Mouse (Mus musculus): ENCODE measurements at regions not wholly inside any gene's neighbourhood (a gene's known extent, or its start where the extent isn't known, plus 50 kb on each side); places are given as distances from the start of the nearest gene placed in this dataset.

DNA sequence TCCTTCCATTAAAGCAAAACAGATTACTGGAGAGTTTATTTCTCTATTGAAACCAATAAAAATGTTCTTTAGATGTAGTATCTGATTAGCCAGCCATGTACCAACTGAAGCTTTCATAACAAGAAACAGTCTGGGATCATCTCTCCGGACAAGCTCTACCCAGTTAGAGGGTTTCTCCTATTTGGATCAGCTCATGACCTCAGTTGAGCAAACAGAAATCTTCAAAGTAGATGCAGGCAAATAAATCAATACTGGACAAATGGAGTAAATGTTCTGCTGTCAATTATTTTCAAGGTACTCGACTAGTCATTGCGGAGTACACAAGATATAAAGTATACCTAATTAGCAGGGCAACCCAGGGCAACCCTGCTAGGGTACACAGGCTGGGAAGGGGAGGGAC lies 67.4 kb downstream of the Avpr1a start:
- DNase-seq = no peak

DNA sequence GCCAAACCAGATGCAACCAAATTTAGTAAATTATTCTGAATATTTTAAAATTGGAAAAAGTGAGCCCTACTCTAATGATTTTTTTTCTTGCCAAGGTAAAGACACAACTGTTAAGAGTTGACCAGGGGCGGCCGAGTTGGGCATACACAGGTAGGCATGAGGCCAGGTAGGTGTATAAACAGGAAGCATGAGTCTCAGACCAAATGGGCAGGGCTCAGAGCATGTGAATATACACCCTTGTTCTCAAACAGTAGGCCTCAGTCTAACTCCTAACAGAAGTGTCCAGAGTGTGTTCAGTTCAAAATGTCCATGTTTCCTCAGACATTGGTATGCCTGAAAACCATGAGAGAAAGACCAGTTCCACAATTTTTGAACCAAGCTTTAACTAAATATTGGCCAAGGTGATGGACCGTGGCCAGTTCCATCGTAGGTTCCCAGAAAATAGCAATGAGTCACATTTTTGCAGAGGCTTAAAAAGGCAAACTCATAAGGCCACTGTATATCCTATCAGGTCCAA lies 71.0 kb downstream of the Avpr1a start:
- DNase-seq = no peak

DNA sequence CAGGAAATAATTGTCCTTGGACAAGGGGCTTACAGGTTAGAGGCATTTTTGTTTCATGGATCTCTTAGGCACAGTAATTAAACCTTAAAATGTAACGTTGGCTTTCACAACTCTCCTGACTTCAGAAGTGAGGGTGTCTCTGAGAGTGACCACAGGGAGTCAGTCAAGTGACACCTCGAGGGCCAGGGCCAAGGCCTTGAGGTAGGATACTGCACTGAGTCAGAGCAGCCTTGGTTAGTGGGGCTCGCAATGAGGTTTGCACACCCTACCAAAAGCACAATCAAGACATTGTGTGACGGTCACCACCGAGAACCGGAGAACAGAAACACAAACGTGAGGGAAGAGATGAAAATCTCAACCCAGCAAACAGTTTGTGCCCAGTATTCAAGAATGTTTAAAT lies 71.7 kb downstream of the Avpr1a start:
- DNase-seq = no peak

DNA sequence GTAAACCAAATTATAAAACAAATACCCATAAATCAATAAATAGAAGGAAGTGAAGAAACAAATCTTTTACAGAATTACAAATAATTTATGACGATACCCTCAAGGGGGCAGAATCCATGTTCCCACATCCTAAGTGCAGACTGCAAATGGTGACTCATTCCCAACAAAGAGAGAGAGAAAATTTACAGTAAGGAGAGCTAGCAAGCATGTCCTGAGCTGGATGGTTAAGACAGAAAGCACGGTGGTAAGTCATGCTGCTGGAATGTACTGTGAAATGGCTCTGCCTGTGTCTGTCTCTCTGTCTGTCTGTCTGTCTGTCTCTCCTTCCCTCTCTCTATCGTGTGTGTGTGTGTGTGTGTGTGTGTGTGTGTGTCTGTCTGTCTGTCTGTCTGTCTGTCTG lies 74.3 kb downstream of the Avpr1a start:
- DNase-seq = no peak

DNA sequence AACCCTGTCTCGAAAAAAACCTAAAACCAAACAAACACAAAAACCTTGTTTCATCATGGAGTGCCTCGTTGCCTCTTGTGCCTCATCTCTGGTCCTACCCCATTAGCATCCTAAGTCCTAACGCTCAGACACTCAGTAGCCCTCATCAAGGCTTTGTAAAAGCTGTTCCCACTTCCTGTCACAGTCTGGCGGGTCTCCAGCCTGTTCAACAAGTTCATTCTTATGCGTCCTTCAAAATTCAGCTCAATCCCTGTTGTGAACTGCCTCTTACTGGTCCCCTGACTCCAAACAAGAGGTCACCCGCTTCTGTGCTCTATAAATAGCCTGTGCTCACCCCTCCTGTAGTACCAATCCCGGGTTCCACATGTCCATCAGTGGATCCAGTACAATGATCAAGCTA lies 77.1 kb downstream of the Avpr1a start:
- DNase-seq = no peak

DNA sequence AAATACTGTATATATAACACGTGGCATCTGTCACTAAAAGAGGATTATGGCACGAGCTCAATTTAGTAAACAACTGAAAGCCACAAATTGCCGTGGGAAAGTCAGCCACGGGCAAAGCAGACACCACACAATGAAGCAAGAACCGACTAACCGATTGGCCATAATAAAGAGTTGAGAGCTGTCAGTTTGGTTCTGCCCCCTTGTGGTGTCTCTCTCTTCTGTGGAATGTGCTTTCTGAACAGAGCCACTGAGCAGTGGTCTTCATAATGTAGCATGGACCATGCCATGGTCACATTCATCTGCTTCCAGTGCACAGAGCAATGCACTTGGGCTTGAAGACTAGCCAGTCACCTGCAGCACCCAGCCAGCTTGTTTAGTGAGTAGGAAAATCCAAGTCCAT lies 77.5 kb downstream of the Avpr1a start:
- DNase-seq = no peak

DNA sequence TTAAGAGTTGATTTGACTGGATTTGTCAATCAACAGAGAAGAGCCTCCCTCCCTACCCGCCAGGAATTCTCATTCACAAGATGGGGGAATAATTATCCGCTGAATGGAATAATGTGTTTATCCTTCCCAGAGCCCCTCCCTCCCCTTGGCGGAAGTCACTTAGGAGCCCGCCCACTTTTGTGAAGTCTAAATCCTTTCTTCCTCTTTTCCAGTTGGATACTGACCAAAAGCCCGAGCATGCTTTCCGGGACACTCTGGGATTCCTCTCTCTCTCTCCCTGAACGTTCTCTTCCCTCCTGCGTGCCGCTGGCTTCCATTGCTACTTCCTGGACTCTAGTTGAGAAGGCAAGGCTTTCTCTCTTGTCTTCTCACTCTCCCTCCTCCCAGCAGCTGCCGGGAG lies 79.9 kb downstream of the Avpr1a start:
- DNase-seq = peak in 1 of 2 experiments; percentile 12

DNA sequence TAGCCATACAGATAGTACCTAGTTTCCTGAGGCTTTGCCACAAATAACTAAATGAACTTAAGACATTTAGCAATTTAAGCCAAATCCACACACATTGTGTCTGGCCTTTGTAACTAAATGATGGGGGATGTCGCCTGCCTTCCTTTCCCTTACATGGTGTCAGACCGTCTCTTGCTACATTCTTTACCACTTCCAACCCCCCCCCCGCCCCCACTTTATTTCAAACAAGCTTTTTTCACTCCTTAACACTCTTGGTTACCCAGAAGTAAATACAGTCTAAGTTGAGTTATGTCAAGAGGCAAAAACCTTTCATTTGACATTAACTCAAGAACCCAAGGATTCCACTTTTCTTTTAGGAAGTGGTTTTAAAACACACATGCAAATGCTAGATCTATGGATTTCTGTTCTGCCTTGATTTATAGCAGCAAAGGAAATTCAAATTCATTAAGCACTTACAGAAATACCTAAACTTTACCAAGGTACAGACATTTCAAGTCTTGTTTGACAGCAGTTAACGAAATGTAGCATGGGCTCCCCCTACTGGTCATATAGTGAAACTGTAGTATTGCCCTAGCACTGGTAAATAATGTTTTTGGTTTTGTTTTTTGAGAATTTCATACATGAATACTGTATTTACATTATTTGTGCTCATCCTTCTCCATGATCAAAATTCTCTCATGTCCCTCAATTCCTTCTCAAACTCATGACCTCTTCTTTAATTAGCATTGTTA lies 80.8 kb downstream of the Avpr1a start:
- DNase-seq = peak in 1 of 2 experiments; percentile 14

DNA sequence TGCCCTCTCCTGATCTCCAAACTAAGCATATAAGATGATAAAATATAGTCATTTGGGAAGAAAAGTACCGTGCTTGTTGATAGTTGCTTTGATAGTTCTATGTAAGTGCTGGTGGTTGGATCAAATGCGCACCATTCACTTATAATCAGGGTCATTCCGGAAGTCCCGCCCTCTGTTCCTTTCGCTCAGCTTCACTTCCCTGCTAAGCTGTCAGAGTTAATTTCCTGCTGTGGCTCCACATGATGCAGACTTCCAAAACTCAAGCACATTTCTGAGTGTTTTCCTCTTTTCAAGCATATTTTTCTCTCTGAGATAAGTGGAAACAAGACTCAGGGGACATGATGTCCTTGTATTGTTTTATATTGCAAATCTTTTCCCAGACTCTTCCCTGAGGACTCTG lies 86.4 kb downstream of the Avpr1a start:
- DNase-seq = peak in 1 of 2 experiments; percentile 4

DNA sequence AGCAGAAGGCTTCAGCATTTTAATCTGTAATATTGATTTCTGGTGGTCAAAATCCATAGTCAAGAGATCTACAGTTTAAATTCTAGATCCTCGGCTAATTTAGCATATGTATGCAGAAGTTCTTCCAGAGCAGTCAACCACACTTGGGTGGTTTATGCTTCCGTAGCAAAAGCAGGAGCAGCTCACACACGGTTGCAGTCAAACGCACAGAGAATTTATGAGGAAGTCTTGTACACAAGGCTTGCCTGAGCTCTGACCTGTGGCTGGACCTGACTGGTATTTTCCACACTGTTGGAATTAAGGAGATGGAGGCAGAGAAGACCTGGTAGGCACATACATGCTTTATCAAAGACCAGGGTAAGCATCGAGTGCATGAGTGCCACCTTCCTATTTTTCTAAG lies 86.8 kb downstream of the Avpr1a start:
- no peak for DNase-seq

DNA sequence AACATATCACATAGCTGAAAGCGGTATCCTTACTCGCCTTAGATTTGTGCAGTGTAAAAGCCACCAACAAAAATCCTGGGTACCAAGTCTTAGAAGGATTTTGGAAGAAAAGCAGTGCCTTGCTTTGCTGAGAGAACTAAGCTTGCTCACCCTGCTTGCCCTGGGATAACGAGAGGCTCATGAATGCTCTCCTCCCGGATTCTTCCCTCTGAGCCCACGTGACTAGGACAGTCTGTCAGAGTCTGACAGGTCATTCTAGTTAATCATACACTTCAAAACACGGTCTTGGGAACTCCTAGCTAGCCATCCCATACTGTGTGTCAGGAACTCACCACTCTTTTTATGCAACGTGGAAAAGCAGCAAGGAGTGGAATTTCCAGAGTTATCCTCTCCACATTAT lies 91.4 kb downstream of the Avpr1a start:
- no peak for DNase-seq

DNA sequence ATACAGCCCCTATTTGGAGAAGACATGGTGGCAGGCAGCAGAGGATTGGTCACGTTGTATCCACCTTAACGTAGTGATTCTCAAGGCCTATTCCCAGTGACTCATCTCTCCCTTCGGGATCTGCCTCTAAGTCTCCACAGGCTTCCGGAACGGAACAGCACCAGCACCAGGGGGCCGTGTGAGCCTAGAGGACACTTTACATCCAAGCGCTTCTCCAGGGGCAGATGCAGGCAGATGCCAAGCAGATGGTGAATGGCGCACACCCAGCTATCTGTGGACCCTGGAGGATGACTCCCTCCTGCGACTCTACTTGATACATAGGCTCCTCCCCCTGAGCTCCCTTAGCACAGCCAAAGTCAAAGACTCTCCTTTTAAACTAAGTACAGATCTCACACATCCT lies 94.3 kb downstream of the Avpr1a start:
- no peak for DNase-seq

DNA sequence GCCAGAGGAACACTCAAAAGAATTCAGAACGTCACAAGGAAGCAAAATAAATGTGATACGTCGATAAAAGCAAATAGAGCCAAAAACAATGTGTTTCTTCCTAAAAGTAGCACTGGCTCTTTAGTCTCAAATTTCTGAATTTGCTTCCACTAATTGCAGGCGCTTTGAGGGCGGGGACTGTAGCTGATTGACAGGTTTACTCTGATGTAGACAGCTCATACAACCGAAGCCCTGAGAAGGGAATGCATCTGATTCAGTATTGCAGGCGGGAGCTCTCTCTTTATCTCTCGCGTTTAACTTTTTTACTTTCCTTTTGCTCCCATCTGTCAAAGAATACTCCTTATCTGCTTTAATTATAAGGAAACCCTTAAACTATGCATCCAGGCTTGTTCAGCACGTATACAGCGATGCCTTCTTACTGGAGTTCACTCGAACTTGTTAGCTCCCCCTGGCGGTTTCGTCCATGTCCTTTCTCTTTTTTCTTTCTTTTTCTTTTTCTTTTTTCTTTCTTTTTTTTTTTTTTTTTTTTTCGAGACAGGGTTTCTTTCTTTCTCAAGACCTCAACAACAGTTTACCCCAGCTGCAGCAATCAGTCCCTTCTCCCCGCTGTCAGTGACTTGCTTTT lies 95.9 kb downstream of the Avpr1a start:
- peak; percentile 15 to 48 for DNase-seq

DNA sequence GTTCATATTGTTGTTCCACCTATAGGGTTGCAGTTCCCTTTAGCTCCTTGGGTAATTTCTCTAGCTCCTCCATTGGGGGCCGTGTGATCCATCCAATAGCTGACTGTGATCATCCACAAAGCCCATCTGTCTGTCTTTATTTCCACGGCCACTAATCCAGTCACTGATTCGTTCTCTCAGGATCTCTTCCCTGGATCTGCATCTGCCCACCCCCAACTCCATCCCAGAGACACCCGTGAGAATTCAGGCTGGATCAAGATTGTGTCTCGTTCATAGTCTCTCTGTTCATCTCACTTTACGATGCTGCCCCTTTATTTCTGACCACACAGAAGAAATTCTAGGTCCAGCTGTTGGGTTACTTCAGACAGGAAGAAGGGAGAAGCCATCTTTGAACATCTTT lies 96.7 kb downstream of the Avpr1a start:
- no peak for DNase-seq

DNA sequence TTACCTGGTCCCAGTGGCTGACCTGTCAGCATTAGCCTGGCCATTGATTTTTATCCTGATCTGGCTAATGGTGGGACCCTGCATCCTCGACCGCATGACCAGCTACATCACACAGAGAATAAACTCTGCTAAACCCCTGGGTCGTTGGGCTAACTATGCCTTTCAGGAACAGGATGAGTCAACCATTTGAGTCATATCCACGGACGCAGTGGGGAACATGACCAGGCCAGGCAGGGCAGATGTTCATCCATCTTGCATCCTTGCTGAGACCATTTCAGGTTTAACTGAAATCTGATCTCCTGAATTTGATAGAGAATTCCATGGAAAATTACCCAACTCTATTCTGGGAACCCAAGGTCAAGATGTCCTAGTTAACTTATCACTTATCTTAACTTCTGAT lies 103.3 kb downstream of the Avpr1a start:
- DNase-seq = no peak

DNA sequence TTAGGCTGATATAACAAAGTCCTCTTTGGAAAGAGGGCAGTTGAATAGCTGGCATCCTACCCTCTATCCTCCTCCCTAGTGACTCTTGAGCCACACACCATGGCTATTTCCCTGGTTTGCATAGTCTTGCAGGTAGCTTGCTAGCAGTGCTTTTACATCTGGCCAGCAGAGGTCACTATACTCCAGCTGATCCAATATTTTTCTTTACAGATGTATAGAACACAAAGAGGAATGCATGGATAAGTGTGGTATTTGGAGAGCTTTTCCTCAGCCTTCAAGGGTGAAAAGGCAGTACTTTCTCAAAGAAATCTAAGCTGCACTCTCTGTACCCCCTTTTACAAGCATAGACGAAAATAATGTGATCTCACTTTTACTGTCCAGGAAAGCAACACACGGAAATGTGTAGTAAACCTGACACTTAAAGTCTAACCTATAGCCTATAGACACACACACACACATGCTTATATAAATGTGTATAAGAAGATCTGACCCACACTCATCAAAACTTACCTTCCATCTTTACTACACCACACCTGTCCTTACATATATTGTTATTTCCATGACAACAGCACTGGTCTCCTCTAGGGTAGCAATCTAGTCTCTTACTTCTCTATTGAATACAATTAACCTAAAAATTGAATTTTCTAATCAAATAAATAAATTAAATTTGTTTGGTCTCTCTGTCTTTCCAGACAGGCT lies 105.0 kb downstream of the Avpr1a start:
- DNase-seq = peak in 1 of 2 experiments; percentile 29

DNA sequence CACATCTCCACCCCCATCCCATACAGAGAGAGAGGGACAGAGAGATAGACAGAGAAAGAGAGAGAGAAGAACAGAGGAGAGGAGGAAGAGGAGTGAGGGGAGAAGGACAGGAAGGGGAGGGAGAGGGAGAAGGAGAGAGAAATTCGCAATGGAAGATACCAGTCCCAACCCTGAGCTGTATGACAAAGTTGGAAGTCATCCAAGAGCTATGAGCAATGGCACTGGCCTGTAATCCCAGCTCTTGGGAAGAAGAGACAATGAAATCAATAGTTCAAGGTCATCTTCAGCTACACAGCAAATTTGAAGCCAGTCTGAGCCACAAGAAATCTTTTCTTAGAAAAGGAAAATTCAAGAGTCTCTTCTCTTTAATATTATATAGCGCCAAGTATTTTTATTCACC lies 105.6 kb downstream of the Avpr1a start:
- no peak for DNase-seq

DNA sequence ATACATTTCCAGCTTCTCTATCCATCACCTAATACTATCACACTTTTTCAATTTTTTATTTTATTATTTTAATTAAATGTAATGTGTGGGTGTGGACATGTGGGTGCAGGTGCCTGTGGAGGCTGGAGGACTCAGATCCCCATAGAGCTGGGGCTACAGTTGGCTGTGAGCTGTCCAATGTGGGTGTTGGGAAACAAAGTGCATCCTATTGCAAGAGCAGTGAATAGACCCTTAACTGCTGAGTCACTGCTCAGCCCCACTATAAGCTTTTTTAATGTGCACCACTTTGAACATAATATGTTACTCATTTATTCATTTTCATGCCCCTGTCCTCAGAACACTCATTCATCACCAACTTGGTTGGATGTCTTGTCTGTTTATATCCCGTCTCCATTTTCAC lies 110.4 kb downstream of the Avpr1a start:
- DNase-seq = no peak

DNA sequence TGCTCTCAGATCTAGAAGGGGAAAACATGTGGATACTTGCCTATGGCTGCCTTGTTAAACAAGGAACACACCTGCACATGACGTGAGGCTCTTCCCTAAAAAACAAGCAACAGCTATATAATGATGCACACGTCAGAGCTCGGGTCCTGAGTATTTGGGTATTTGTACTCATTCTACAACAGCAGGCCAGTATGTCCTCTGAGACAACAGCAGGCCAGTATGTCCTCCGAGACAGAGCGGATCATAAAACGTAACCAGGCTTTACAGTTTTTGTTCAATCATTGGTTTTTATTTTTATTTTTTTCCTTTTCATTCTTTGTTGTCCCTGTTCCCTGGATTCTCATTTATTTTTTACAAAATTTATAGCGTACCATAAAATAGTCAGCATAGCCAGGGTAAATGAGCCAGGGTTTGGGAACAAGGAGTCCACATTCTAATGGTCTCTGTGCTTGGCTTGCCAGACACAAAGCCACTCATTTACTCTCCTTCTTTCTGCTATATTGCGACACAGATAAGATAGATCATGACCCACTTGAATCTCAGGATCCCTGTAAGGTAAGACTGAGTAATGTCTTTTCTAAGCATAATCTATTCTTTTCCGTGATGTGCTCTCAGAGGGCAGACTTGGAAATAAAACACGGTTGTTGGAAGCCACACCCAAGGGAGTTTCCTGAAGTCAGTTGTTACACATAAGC lies 111.8 kb downstream of the Avpr1a start:
- DNase-seq = no peak

DNA sequence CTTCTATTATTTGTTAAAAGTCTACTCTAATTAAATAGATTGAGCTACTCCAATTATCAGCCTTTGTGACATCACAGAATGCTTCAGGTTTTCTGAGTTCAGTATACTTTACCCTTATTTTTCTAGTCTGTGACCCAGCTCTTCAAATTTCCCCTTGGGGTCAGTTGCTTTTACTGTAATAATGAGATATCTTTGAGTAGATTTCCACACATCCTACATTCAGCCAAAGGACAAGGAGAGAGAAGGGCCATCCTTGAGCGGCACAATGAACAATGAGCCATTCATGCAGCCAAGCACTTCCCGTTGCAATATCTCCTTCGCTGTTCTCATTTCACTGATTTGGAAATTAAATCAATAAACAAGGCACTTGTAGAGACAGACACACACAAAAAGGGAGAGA lies 113.6 kb downstream of the Avpr1a start:
- no peak for DNase-seq

DNA sequence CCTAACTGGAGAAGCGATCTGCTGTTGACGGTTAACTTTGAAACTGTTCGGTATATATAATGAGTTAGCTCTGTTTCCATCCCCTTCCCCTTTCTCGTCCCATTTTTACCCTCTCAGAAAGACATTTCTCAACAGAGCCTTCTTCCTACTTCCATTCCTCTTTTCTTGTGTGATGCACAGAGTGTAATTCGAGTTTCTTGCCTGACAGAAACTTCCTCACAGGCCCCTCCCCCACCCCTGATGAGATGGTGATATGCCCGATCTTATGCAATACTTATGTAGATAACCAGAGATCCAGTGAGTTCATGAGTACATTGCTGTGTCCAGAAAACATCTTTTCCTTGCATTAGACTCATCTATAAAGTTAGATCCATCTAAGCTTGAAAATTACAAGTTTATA lies 114.2 kb downstream of the Avpr1a start:
- no peak for DNase-seq

DNA sequence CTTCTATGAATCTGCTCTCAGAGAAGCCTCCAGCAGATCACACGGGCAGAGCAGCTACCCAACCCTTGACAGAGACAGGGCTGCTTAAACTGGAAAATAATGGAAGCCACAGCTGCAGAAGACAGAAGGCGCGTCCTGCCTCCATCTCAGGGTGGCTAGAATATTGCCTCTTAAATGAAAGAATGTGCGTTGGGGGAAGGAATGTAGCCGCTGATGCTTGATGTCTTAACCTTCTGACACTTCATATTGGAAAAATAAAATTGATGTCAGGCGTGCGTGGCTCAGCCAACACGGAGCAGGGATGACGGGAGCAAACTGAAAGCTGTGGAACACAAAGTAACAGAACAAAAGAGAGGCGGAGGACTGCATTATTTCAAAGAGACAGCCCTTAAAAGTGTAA lies 114.6 kb upstream of the Ppm1h start:
- DNase-seq = no peak

DNA sequence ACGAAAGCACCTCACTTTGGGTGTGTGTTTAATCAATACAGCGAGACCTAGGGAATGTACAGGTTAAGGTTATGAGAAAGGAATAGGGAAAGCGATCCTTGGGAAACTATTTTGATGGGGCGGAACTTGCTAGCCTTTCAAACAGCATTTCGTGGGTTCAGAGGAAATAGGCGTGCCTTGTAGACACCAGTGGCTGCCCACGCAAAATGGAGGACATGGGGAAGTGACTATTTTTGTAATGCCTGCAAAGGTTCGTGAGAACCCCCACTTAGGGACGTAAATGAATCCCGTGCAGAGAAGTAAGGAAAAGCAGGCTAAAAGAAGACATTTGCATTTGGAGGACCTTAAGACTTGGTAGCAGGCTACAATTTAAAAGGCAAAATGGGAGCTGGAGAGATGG lies 114.1 kb upstream of the Ppm1h start:
- peak in 1 of 2 experiments; percentile 17 for DNase-seq
